Mouse (Mus musculus) lung, embryonic 14.5 days (tissue): Measurements from ENCODE around the gene Krtap1-3. TPM values are rescaled to one million over a fixed set of nuclear protein-coding genes. Genes with fewer than 3 reads are reported as not detected.
"Not testable (repeated sequence)": the region's sequence is repeated elsewhere in the genome, so short reads cannot be mapped to it uniquely, and the experiment has no call there.

ENCODE experiments used
- ATAC-seq: fragments of 200-750 bp; cut with Nextera tagmentation; 2 replicates; pipeline ENCODE4 v1.8.0; 2017; ENCODE audit warnings: mild to moderate bottlenecking, moderate TSS enrichment, moderate library complexity; ENCODE audit not compliant: insufficient read depth
- DNase-seq: peaks from one replicate; pipeline ENCODE4 v3.0.0-alpha.2; 2015
- H3K27ac ChIP-seq: fragments of 300-500 bp; sonication (generic); 2 replicates; pipeline ENCODE4 v1.5.1; 2014; ENCODE audit warnings: low read depth, mild to moderate bottlenecking, moderate library complexity
- H3K27me3 ChIP-seq: fragments of 300-500 bp; sonication (generic); 2 replicates; pipeline ENCODE4 v1.6.1; 2014; ENCODE audit warnings: low read length, control low read depth; ENCODE audit not compliant: insufficient read depth
- H3K36me3 ChIP-seq: fragments of 300-500 bp; sonication (generic); 2 replicates; pipeline ENCODE4 v1.6.1; 2014; ENCODE audit warnings: control low read depth; ENCODE audit not compliant: insufficient read depth
- H3K4me1 ChIP-seq: fragments of 300-500 bp; sonication (generic); 2 replicates; pipeline ENCODE4 v1.6.1; 2014; ENCODE audit warnings: antibody characterized with exemption, control low read depth; ENCODE audit not compliant: insufficient read depth
- H3K4me2 ChIP-seq: fragments of 300-500 bp; sonication (generic); 2 replicates; pipeline ENCODE4 v1.6.1; 2014; ENCODE audit warnings: mild to moderate bottlenecking
- H3K4me3 ChIP-seq: fragments of 300-500 bp; sonication (generic); 2 replicates; pipeline ENCODE4 v1.5.1; 2014; ENCODE audit warnings: low read depth, low read length
- H3K9ac ChIP-seq: fragments of 300-500 bp; sonication (generic); 2 replicates; pipeline ENCODE4 v1.6.1; 2014
- H3K9me3 ChIP-seq: fragments of 300-500 bp; sonication (generic); 2 replicates; pipeline ENCODE4 v1.6.1; 2016; ENCODE audit warnings: low read depth, low read length, control low read depth
- CTCF ChIP-seq: IDR thresholded peaks from 2 replicates; pipeline ENCODE4 v1.5.1; 2016; ENCODE audit warnings: antibody characterized with exemption, low read depth
- WGBS: fragments of 180-500 bp; shearing (Covaris S2); extraction: QIAGEN DNeasy Blood & Tissue Kit; methylation state at CpG from one replicate; pipeline ENCODE4 v1.1.7; 2014; 5-methylcytosine and 5-hydroxymethylcytosine counted together
- polyA plus RNA-seq: library from polyadenylated mRNA; unstranded; fragments of >200 nt; fragmentation: Nextera tagmentation; extraction: Ambion mirVana; gene quantifications from 2 replicates; pipeline ENCODE4 v1.2.1, GENCODE M21; 2014

The Krtap1-3 gene
- polyA plus RNA-seq, 1 experiment from 2014 or later, result not detected

- no peaks in the 10 kb centered on the region for H3K9me3 ChIP-seq
- no peaks in the 10 kb centered on the region for H3K27me3 ChIP-seq
- ATAC-seq (no peak), DNase-seq (no peak)
- no peaks in the 10 kb centered on the region for H3K4me1 ChIP-seq
- no peak for TF ChIP-seq CTCF
- H3K27ac ChIP-seq, result no peak within 1 kb of the TSS
- no peak within 1 kb of the TSS for H3K4me2 ChIP-seq
- H3K4me3 ChIP-seq, result no peak within 1 kb of the TSS
- no peak within 1 kb of the TSS for H3K9ac ChIP-seq
- no peaks in the 10 kb centered on the region for H3K36me3 ChIP-seq
- WGBS, result 58% methylated on average over 3 of the region's 3 CpGs
Measured at GRCm38 (mm10) chr11:99614796-99615363, 23.7 kb upstream of the Krtap1-3 start, which contains the start of gene Krtap2-4. Krtap2-4 (minus strand) TSS chr11:99614846.

- not testable (repeated sequence) for H3K27me3 ChIP-seq, DNase-seq, H3K27ac ChIP-seq, H3K9ac ChIP-seq, H3K36me3 ChIP-seq, H3K4me2 ChIP-seq, H3K4me1 ChIP-seq, H3K9me3 ChIP-seq, H3K4me3 ChIP-seq, ATAC-seq
- WGBS, result 54% methylated on average over 1 of the region's 2 CpGs
Measured at GRCm38 (mm10) chr11:99610089-99610488, 18.9 kb upstream of the Krtap1-3 start, which contains the start of gene Gm11937. Gm11937 (minus strand) TSS chr11:99610189.

- H3K36me3 ChIP-seq, result no peaks in the 10 kb centered on the region
- H3K9me3 ChIP-seq, result no peaks in the 10 kb centered on the region
- no peak for TF ChIP-seq CTCF
- 75% methylated on average over 1 of the region's 1 CpGs for whole genome bisulfite sequencing
- DNase-seq, result no peak
- H3K9ac ChIP-seq, result no peak overlapping the region
- H3K27me3 ChIP-seq, result no peaks in the 10 kb centered on the region
- H3K4me3 ChIP-seq, result no peak overlapping the region
- no peak overlapping the region for H3K4me2 ChIP-seq
- no peak for ATAC-seq
- H3K4me1 ChIP-seq, result no peaks in the 10 kb centered on the region
- H3K27ac ChIP-seq, result no peak overlapping the region
Measured at GRCm38 (mm10) chr11:99609126-99609525, 18.0 kb upstream of the Krtap1-3 start.

GRCm38 (mm10) chr11:99603208-99603607 lies 12.1 kb upstream of the Krtap1-3 start, which contains the start of gene Gm11938:
Gm11938 (minus strand) TSS chr11:99603308.
- not testable (repeated sequence) for H3K4me3 ChIP-seq, H3K4me1 ChIP-seq, H3K9ac ChIP-seq, DNase-seq, H3K27ac ChIP-seq, ATAC-seq, H3K36me3 ChIP-seq, H3K9me3 ChIP-seq, H3K4me2 ChIP-seq, H3K27me3 ChIP-seq
- WGBS, result 53% methylated on average over 1 of the region's 1 CpGs

GRCm38 (mm10) chr11:99597742-99598141 lies 6.6 kb upstream of the Krtap1-3 start, which contains the start of gene Krtap9-3:
Krtap9-3 (minus strand) TSS chr11:99598105.
- H3K4me1 ChIP-seq, H3K9me3 ChIP-seq, H3K27me3 ChIP-seq, H3K27ac ChIP-seq, ATAC-seq, H3K36me3 ChIP-seq, H3K4me2 ChIP-seq, H3K4me3 ChIP-seq, DNase-seq, H3K9ac ChIP-seq: not testable (repeated sequence)
- 83% methylated on average over 6 of the region's 6 CpGs for WGBS

GRCm38 (mm10) chr11:99585096-99585495 lies 6.0 kb downstream of the Krtap1-3 start:
- H3K4me3 ChIP-seq, result no peak overlapping the region
- WGBS, result 78% methylated on average over 7 of the region's 7 CpGs
- H3K27me3 ChIP-seq, result no peaks in the 10 kb centered on the region
- H3K9ac ChIP-seq, result no peak overlapping the region
- no peak for TF ChIP-seq CTCF
- ATAC-seq (no peak), DNase-seq (peak; percentile 13)
- H3K36me3 ChIP-seq, result no peaks in the 10 kb centered on the region
- H3K4me1 ChIP-seq, result no peaks in the 10 kb centered on the region
- H3K9me3 ChIP-seq, result no peaks in the 10 kb centered on the region
- no peak overlapping the region for H3K4me2 ChIP-seq
- no peak overlapping the region for H3K27ac ChIP-seq

GRCm38 (mm10) chr11:99583245-99583704 lies 7.9 kb downstream of the Krtap1-3 start, which contains the start of gene Krtap1-4:
Krtap1-4 (minus strand) TSS chr11:99583654.
- Histone ChIP-seq H3K36me3 (no peaks in the 10 kb centered on the region), H3K27ac (no peak within 1 kb of the TSS), H3K27me3 (no peaks in the 10 kb centered on the region), H3K9ac (no peak within 1 kb of the TSS), H3K4me1 (no peaks in the 10 kb centered on the region), H3K9me3 (no peaks in the 10 kb centered on the region), H3K4me2 (no peak within 1 kb of the TSS), H3K4me3 (no peak within 1 kb of the TSS)
- ATAC-seq (no peak), DNase-seq (no peak)
- TF ChIP-seq CTCF, result no peak
- 73% methylated on average over 5 of the region's 5 CpGs for WGBS
